Mouse (Mus musculus): ENCODE results near the gene Prex1.

Gene Prex1

DNA sequence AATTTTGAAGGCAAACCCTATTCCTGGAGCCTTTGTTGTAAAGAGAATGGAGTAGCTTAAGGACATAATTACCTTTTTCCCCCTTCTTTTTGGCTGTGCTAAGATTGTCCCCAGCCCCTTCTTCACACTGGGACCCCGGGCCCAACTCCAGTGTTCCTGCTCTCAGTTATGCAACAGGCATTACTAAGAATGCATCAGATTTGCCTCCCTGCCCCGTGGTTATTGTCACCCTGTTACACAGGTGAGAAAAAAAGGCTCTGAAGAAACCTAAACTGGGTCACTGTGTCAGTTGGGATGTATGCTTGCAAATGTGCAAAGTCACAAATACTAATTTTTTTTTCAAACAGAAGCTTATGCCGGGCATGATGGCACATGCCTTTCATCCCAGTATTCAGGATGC, 6.8 kb upstream of the Prex1 start:
- DNase-seq: no peak

DNA sequence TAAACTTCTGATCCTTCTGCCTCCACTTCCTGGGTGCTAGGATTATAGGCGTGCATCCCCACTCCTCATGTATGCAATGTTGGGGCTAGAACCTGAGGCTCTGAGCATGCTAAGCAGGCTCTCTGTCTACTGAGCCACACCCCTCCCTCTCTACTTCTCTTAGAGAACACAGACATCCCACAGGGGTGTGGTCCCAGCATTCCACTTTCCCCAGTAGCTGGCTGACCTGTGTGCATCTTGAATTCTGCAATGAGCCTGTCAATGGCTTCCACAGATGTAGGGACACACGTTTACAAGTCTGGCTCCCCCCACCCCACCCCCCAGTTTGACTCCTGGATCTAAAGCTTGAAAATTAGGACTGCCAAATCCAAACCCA, 6.3 kb upstream of the Prex1 start:
- no peak for DNase-seq

DNA sequence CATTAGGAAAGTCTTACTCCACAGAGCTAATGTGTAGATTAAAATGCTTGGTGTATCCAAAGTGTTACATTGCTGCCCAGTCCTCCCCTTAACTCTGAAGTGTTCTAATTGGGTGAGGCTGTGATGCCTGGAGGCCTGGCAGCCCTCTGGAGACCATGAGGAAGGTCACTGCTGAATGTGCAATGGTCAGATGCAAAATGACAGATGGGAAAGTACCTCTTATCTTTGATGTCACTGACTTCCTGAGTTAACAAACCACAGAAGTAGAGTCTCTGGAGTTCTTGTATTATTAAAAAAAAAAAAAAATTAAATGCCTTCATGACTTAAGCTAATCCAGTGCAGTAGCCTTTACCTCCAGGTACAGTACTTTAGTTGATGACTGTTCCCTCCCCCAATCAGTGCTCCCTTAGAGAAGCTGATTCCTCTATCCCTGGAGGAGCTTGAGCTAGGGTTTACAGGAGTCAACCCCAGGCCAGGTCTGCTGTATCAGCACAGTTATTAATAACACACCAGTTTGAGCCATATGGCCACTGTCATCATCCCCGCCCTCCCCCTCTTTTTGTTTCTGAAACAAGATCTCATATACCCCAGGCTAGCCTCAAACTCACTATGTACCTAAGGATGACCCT, 5.8 kb upstream of the Prex1 start:
- DNase-seq: no peak

DNA sequence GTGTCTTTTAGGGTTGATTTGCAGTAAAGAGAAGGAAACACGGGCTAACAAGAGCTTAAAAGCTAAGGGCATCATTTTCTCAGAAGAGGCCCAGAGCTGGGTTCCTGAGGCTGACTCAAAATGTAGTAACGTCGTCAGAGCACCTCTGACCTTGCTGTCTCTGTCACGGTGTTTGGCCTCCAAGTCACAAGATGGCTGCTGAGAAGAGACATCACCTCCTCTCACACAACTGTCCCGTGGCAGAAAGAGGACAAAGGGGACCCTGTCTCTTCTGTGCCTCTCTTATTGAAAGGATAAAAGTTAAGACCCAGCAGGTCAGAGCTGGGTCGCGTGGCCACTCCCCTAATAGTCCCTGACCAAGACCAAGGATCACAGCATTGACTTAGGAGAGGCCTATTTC, 2.4 kb upstream of the Prex1 start:
- DNase-seq: no peak

GRCm38 (mm10) chr2:166714427-166714699, 731 bp upstream of the Prex1 start:
- no peak for DNase-seq

DNA sequence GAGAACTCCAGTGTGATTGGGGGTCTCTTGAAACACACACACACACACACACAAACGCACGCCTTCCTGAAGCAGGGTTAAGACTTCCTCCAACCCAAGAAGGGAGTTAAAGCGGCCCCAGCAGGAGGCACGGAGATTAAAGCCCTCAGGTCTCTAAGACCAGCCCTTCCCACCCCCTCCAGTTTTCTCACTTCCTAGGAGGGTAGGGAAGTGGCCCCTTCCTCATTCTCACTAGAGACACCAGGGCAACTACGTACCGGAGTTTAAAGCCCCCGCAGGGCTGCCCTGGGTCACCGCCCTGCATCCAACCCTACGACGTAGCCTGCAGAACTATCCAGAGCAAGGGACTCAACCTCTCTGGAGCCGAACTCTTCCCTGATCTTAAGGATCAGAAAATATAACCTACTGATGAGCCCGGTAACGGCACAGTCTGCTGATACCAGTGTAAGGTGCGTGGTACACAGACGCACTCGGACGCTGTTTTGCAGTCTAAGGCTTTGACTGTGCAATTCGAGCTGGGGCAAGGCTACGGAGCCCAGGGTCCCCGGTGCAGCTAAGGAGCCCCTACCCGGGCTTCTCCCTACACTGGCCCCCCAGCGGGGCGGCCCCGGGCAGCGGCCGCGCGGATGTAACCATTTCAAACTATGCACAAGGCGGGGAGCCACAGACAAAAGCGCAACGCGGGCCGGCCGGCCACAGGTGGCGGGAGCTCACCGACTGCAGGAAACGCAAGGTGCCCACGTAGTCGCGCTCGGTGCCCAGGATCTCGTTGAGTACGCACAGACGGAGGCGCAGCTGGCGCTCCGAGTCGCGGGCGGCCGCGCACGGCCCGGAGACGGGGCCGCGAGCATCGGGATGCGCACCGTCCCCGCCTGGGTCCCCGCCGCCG, 587 bp downstream of the Prex1 start:
- peak; percentile 25 to 68 for DNase-seq

DNA sequence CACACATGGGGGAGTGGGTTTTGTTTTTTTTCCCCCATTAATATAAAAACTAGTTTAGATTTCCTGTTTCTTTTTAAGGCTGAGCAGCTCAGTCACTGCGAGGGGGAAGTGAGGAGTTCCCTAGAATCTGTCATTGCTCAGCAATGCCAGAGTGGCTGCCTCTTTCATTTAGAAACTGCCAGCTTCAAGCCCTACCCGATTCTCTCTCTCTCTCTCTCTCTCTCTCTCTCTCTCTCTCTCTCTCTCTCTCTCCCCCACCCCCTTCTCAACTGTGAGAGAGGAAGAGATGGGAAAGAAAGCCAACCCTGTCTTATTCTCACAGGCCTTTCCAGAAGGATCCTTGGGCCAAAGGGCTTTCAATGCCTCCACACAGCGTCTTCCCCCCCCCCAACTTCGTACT, 1.3 kb downstream of the Prex1 start:
- DNase-seq: no peak

DNA sequence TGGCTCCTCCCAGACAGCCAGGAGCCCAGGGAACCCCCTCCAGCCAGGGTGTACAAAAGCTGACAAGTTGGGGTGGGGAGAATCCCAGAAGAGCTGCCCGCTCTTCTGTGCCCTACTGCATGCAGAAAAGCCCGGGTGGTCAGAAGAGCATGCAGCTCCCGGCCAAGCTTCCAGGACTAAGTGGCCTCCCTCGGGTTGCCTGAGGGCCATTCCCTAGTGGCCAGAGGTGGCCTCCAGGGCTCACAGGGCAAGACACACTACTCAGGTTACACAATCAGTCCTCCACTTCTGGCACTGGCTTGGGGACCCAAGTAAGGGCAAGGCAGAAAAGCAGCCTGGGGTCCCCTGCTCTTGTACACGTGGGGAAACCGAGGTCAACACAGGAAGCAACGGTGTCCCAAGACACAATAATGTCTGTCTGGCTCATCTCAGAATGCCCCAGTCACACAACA, 1.9 kb downstream of the Prex1 start:
- DNase-seq: peak in 1 of 2 experiments; percentile 21

DNA sequence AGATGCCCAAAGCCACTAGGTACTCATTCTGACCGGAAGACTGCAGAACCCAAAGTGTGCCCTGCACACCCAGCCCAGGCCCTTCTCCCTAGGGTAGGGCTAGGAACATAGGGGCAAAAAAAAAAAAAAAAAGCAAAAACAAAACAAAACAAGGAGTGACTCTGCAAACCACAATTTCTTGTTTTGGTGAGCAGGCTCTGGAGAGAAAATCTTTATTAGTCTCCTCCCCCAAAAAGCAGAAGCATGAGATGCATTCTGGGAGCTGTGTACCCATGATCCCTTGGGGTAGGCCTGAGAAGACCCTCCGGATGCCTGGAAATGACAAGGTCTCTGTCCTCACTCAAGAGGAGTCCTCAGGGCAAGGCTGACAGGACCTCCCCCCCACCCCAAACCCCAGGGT, 3.7 kb downstream of the Prex1 start:
- DNase-seq: no peak

DNA sequence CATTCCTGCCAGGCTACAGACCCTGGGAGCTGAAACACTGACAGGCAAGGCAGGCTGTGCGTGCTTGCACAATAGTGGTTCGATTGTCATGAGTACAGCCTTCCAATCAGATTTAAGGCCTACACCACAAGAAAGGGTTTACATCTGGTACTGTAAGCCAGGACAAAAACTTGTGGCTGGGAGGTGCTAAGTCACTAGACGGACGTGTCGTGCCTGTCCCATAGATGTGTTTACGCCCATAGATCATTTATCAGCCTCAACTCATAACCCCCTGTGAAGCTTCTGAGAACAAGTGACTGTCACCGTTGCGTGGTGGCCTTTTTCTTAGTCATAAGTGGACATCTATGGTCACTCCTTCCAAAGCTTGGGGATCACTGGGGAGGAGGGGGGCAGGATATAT, 5.3 kb downstream of the Prex1 start:
- no peak for DNase-seq

- DNase-seq: no peak
Measured at GRCm38 (mm10) chr2:166706526-166706925, 7.1 kb downstream of the Prex1 start.

DNA sequence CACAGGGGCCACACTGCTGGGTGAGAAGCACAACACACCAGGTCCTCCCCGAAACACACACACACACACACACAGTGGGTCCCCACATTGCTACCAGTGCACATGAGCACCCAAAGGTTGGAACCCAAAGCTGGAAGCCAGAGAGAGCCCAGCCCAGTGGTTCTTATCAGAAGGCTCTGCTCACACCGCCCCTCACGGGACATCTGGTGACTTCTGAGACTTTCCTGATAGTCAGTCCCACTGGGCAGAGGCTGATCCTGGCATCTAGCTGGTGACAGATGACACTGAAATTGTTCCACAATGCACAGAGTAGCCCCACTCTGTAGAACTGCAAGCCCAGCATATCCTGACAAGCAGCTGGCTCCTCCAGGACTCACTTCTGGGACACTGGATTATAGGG, 10.1 kb downstream of the Prex1 start:
- no peak for DNase-seq

- DNase-seq: peak in 1 of 2 experiments; percentile 28
Measured at GRCm38 (mm10) chr2:166702113-166702445, 11.6 kb downstream of the Prex1 start.

DNA sequence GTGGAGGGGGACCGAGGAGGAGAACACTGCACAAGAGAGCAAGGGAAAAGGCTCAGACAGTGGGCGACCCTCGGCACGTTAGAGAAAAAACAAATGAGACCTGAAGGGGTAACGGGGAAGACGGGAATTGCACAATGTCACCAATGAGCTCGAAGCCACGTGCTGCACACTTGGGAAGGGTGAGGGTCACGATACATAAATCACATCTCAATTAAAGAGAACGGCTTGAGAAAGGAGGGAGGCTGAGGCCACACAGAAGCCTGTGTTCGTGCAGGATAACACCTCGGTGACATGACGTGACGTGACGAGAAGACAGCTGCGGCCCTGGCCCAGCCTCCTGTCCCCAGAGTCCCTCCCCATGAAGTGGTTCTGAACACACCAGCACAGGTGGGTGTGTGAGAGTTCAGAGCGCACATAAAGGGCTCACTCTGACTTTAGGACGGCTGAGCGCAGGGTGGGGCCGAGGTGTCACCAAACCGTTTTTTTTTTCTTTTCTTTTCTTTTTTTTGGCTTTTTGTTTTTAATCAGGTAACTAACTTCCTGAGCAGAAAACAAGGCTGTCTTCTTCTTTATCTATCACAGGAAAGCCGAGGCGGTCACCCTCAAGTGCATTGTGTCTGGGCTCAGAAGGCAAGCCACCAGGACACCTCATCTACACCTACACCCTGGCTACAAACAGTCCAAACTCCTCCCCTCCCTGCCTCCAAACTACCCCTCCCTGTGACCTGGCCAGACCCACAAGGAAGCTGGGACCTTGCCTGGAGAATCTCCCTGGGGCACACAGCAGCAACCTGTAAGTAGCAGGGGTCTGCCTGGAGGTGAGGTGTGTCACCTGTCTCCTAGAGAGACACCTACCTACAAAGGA, 12.2 kb downstream of the Prex1 start:
- no peak for DNase-seq

GRCm38 (mm10) chr2:166700732-166701131, 12.9 kb downstream of the Prex1 start:
- no peak for DNase-seq

DNA sequence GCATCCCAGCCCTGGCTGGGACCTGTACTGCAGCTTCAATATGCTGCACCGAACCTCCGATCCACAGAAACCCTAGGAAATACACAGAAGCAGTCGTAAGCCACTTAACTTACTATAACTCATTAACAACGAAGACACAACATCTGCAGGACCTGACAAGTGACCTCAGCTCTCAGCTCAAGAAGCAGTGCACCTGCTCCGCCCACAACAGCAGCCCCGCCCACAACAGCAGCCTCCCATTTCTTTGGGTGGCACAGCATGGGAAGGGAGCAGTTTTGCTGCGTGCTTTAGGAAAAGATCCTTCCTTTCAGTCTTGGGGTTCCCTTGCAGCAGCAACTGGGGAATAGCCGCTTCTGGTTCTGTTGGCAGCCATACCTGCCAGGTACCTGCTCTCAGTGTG, 13.5 kb downstream of the Prex1 start:
- DNase-seq: no peak

DNA sequence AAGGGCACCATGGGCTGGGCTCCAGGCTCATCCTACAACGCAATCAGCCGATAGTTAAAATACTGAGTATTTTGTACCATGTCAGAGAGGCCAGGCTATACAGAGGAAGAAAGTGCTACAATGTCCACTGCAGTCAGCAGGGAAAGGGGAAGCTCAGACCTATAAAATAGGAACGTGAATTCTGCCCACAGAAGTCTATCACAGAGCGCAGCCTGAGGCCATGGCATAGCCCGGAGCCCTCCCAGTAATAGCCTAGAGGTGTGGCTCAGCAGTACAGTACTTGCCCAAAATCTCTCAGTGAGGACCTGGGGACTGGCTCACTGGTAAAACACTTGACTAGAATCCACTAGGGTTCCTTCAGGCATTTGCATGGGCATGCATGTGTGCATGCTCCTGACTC, 14.1 kb downstream of the Prex1 start:
- no peak for DNase-seq

- no peak for DNase-seq
Measured at GRCm38 (mm10) chr2:166694616-166695015, 19.0 kb downstream of the Prex1 start.

DNA sequence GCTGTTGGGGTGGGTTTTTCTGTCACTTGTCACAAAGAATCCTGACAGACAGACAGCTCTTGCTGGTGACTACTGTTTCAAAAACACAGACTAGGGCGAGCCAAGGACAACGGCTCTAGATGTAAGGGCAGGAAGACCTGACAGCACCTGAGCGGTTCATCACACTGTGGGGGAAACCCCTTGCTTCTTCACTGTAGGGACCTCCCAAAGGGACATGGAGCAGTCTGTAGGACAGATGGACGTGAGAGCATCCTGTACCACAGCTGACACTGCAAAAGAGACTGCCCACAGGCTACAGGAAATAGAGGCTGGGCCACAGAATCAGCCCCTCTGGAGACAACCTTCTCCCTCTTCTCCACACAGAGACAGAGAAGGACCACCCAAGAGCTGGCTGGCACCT, 20.2 kb downstream of the Prex1 start:
- no peak for DNase-seq

- DNase-seq: peak; percentile 52 to 56
Measured at GRCm38 (mm10) chr2:166691602-166692509, 21.8 kb downstream of the Prex1 start.

GRCm38 (mm10) chr2:166686917-166687316, 26.7 kb downstream of the Prex1 start:
- DNase-seq: no peak

- no peak for DNase-seq
Measured at GRCm38 (mm10) chr2:166685824-166686223, 27.8 kb downstream of the Prex1 start.
